Mouse (Mus musculus) frontal cortex, postnatal 25 days (tissue): ENCODE data around the gene Ifrd2.

Source experiments
- DNase-seq, 2 experiments: peaks; one replicate each; pipeline ENCODE4 v3.0.0; 2022; ENCODE audit warnings: low spot score in 2 of 2

Ifrd2 gene

GRCm38 (mm10) chr9:107575579-107576356 is 11.7 kb upstream of the Ifrd2 start:
- no peak for DNase-seq

GRCm38 (mm10) chr9:107576357-107577107 is 10.9 kb upstream of the Ifrd2 start, which contains the start of gene Hyal1:
Hyal1 (plus strand) TSS chr9:107576927.
- no peak for DNase-seq

GRCm38 (mm10) chr9:107577871-107578270 is 9.6 kb upstream of the Ifrd2 start:
- DNase-seq: no peak

GRCm38 (mm10) chr9:107578587-107578986 is 8.9 kb upstream of the Ifrd2 start, which contains the start of gene Naa80:
Naa80 (plus strand) TSS chr9:107578887.
- DNase-seq: no peak

GRCm38 (mm10) chr9:107579023-107579900 is 8.2 kb upstream of the Ifrd2 start:
- no peak for DNase-seq

GRCm38 (mm10) chr9:107580501-107581317 is 6.7 kb upstream of the Ifrd2 start, which contains the start of gene Hyal3:
Hyal3 (plus strand) TSS chr9:107580818.
- DNase-seq: peak; percentile 70 to 74

- DNase-seq: no peak
Observed at GRCm38 (mm10) chr9:107581584-107581983, 5.9 kb upstream of the Ifrd2 start.

- DNase-seq: no peak
Observed at GRCm38 (mm10) chr9:107582509-107583062, 4.9 kb upstream of the Ifrd2 start.

GRCm38 (mm10) chr9:107583174-107583573 is 4.3 kb upstream of the Ifrd2 start:
- DNase-seq: no peak

GRCm38 (mm10) chr9:107586504-107586903 is 938 bp upstream of the Ifrd2 start:
- no peak for DNase-seq

- DNase-seq: peak in 1 of 2 experiments; percentile 42
Observed at GRCm38 (mm10) chr9:107587833-107588639, 594 bp downstream of the Ifrd2 start.

- DNase-seq: no peak
Observed at GRCm38 (mm10) chr9:107590058-107590772, 2.8 kb downstream of the Ifrd2 start.

- no peak for DNase-seq
Observed at GRCm38 (mm10) chr9:107590773-107591060, 3.3 kb downstream of the Ifrd2 start.

- no peak for DNase-seq
Observed at GRCm38 (mm10) chr9:107593101-107593976, 5.9 kb downstream of the Ifrd2 start.

- no peak for DNase-seq
Observed at GRCm38 (mm10) chr9:107594281-107595062, 7.0 kb downstream of the Ifrd2 start.

- no peak for DNase-seq
Observed at GRCm38 (mm10) chr9:107596619-107597569, 9.5 kb downstream of the Ifrd2 start.
